Mouse (Mus musculus) thymus, adult 2 months (tissue): ENCODE measurements around the gene Alox12e. TPM values are rescaled to one million over a fixed set of nuclear protein-coding genes. Genes with fewer than 3 reads are reported as not detected.
"Not testable (repeated sequence)": the region's sequence is repeated elsewhere in the genome, so short reads cannot be mapped to it uniquely, and the experiment has no call there.

Experiments
- DNase-seq: peaks from one replicate; pipeline ENCODE4 v3.0.0; 2021
- H3K27ac ChIP-seq: fragments of 200-500 bp; 2 replicates; pipeline ENCODE4 v1.5.1; 2012; ENCODE audit warnings: low read length, control low read depth; ENCODE audit not compliant: control insufficient read depth, insufficient read depth
- H3K27me3 ChIP-seq: fragments of 200-500 bp; 2 replicates; pipeline ENCODE4 v1.6.1; 2012; ENCODE audit warnings: mild to moderate bottlenecking, low read length, moderate library complexity, mixed read lengths; ENCODE audit not compliant: control insufficient read depth, insufficient read depth
- H3K36me3 ChIP-seq: fragments of 200-500 bp; 2 replicates; pipeline ENCODE4 v1.6.1; 2012; ENCODE audit warnings: mild to moderate bottlenecking, low read length, moderate library complexity; ENCODE audit not compliant: control insufficient read depth, insufficient read depth
- H3K4me1 ChIP-seq: fragments of 200-500 bp; replicated peaks from 2 replicates; pipeline ENCODE4 v1.6.1; 2012; ENCODE audit warnings: low read length; ENCODE audit not compliant: control insufficient read depth, insufficient read depth
- H3K4me3 ChIP-seq: fragments of 200-500 bp; 2 replicates; pipeline ENCODE4 v1.5.1; 2012; ENCODE audit warnings: mild to moderate bottlenecking, low read length, control low read depth, moderate library complexity; ENCODE audit not compliant: control insufficient read depth, insufficient read depth
- CTCF ChIP-seq: fragments of 200-500 bp; IDR thresholded peaks from 2 replicates; pipeline ENCODE4 v1.5.1; 2012; ENCODE audit warnings: mild to moderate bottlenecking, control low read depth, low read length, moderate library complexity, borderline replicate concordance; ENCODE audit not compliant: control insufficient read depth, poor library complexity, insufficient read depth; ENCODE audit errors: extremely low read depth
- POLR2A ChIP-seq: fragments of 200-500 bp; IDR thresholded peaks from 2 replicates; pipeline ENCODE4 v1.6.1; 2012; ENCODE audit warnings: mild to moderate bottlenecking, low read length, control low read depth, moderate library complexity; ENCODE audit not compliant: control insufficient read depth, poor library complexity, insufficient read depth; ENCODE audit errors: extremely low read depth
- WGBS: fragments of 180-500 bp; shearing (Covaris S2); methylation state at CpG from one replicate; pipeline ENCODE4 v1.1.7; 2018; 5-methylcytosine and 5-hydroxymethylcytosine counted together
- polyA plus RNA-seq: library from polyadenylated mRNA; depleted of rRNA; stranded (reverse); fragments of >200 nt; gene quantifications from 2 replicates; pipeline ENCODE4 v1.2.3, GENCODE M21; 2012; rRNA removed

The Alox12e gene
- polyA plus RNA-seq, result 38.5 and 44.2 TPM in 2 replicates

DNA sequence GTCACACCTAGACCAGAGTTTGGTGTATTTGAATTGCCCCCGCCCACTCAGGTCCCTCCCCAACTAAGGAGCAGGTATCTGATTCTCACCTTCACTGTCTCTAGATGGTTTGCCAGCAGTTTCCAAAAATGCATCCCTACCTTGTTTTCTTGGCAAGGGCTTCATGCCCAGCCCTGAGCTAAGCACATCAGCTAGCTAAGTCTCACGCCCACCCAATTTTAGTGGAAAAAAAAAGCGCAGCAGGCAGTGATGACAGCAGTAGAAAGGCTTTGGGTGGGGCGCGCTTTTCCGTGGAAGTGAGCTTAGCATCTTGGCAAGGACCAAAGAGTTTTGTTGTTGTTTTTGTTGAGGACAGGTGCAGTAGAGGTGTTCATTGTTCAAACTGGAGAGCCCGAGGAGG is at the start of gene Alox12e:
TSS of gene Alox12e (minus strand) at position 101 of the 400 bp plus-strand sequence.
- TF ChIP-seq POLR2A (no peak), CTCF (no peak)
- H3K36me3 ChIP-seq, result no peaks in the 10 kb centered on the region

DNA sequence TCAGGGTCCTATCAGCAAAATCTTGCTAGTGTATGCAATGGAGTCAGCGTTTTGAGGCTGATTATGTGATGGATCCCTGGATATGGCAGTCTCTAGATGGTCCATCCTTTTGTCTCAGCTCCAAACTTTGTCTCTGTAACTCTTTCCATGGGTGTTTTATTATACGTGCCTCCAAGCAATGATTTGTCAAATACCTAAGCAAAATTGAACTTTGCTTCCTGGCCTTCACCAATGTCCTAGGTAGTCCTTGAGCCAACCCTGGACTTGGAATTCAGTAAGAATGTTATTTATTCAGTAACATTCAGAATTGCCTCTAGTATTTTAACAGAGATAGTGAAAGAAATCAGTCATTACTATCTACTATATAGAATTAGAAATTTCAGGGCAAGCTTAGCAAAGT is 46.2 kb upstream of the Alox12e start:
- not testable (repeated sequence) for H3K27ac ChIP-seq, H3K27me3 ChIP-seq, H3K4me1 ChIP-seq, DNase-seq, H3K36me3 ChIP-seq, H3K4me3 ChIP-seq
- 90% methylated on average over 2 of the region's 2 CpGs for whole genome bisulfite sequencing

More for the DNA sequence above, at the start of gene Alox12e:
- no peak within 1 kb of the TSS for H3K27ac ChIP-seq
- WGBS, result 52% methylated on average over 7 of the region's 7 CpGs
- H3K4me3 ChIP-seq, result 0 out of 2 replicates have a peak within 1 kb of the TSS, but pooled peaks have one; percentile 7
- no peaks in the 10 kb centered on the region for H3K4me1 ChIP-seq
- no peaks in the 10 kb centered on the region; the same call in 1 of the 2 replicates for H3K27me3 ChIP-seq
- no peak for DNase-seq

DNA sequence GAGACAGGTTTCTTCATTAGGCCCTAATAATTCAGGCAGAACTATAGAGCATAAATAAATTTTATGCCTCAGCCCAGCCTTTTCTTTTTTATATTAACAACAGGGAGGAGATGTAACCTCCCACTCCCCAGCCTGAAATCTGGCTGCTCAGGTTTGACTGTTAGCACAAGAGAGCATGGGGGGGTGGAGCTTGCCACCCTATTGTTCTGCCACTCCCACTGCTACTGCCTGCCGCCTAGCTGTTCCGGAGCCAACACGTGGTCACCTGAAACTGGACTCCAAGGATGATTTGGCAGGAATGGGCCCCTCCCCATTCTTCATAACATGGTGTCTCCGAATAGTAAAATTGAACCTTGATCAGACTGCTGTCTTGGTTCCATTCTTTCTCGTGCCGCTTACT is 45.3 kb upstream of the Alox12e start:
- not testable (repeated sequence) for H3K27me3 ChIP-seq, H3K36me3 ChIP-seq, DNase-seq, H3K27ac ChIP-seq, H3K4me3 ChIP-seq, H3K4me1 ChIP-seq
- WGBS, result 92% methylated on average over 6 of the region's 6 CpGs

DNA sequence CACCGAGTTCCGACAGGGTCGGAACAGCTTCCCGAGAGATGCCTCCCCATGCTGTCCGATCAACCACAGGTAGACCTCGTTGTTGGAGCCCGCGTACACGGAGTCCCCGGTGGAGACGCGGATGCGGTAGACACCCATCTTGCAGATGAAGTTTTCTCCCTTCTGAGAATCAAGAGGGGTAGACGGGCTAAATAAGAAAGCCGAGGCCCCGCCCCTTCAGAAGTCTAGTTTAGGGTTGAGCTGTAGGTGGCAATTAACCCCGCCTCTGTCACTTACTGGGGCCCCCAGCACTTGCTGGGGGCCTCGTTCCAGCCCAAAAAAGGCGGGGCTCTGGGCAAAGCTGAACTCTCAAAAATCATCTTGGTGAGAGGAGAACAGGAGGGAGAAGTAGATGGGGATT is 29.4 kb upstream of the Alox12e start, which contains the start of gene Alox15:
TSS of gene Alox15 (minus strand) at position 164 of the 400 bp plus-strand sequence.
- TF ChIP-seq POLR2A, result no peak
- TF ChIP-seq CTCF, result no peak
- WGBS, result 1% methylated on average over 19 of the region's 19 CpGs
- no peak within 1 kb of the TSS for H3K4me3 ChIP-seq

DNA sequence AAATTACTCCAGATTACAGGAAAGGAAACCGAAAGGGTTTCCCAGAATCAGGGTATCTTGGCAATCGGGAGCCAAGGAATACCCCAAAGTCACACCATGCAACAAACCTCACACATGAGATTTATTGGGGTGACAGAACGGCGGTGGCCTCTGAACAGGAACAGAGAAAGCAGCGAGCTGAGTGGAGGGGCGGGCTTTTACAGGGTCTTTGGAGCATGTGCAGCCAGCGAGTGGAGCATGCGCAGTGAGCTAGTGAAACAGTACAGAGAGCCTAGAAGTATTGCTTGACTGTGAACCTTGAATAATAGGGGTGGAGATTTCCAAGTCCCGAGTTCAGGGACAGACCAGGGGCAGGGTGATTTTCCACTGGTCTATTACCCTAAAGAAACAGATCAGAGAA is 26.2 kb upstream of the Alox12e start:
- Histone ChIP-seq H3K27ac (no peak overlapping the region), H3K27me3 (no peaks in the 10 kb centered on the region; the same call in 1 of the 2 replicates), H3K36me3 (no peaks in the 10 kb centered on the region), H3K4me3 (no peak overlapping the region), H3K4me1 (no peaks in the 10 kb centered on the region)
- no peak for DNase-seq
- WGBS, result 78% methylated on average over 9 of the region's 9 CpGs
- no peak for TF ChIP-seq POLR2A
- no peak for TF ChIP-seq CTCF

More for the DNA sequence above, 29.4 kb upstream of the Alox12e start, which contains the start of gene Alox15:
- Histone ChIP-seq H3K36me3 (no peaks in the 10 kb centered on the region), H3K27me3 (no peaks in the 10 kb centered on the region; the same call in 1 of the 2 replicates), H3K4me1 (no peaks in the 10 kb centered on the region), H3K27ac (no peak within 1 kb of the TSS)
- DNase-seq, result peak; percentile 34

DNA sequence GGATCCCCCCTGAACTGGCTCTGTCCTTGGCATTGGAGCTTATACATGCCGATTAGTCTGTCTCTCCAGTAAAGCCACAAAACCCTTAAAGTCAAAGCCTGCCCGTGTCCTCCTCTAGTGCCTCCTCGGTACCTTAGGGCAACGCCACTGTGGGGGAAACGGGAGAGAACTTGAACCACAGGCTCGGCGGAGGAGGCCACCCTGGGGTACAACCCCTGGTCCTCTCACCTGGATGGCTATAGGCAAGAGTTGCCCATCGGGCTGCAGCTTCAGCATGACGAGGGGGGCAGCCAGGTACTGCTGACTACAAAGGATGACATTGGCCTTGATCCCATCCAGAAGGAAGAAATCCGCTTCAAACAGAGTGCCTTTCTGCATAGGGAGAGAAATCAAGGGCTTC is 25.4 kb upstream of the Alox12e start:
- Histone ChIP-seq H3K4me1 (no peaks in the 10 kb centered on the region), H3K27ac (no peak overlapping the region), H3K36me3 (no peaks in the 10 kb centered on the region), H3K27me3 (no peaks in the 10 kb centered on the region; the same call in 1 of the 2 replicates), H3K4me3 (no peak overlapping the region)
- no peak for DNase-seq
- no peak for TF ChIP-seq CTCF
- no peak for TF ChIP-seq POLR2A
- 78% methylated on average over 10 of the region's 10 CpGs for WGBS

DNA sequence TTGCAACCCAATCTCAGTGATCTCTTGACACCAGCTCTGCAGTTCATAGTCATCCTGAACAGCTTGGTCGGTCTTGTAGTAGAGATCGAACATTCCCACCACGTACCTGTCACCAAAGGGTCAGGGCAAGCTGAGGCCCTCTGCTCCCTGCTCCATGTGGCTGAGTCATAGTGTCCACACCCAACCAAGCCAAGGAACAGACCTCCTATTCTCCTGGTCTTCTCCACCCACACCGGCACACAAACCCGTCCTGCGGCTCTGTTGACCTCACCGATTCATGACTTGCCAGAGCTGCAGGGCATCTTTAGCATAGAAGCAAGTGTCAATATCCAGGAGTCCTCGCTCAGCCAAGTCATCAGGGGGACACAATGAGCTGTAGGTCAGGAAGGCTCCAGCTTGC is 23.1 kb upstream of the Alox12e start:
- H3K4me3 ChIP-seq, result no peak overlapping the region
- WGBS, result 94% methylated on average over 8 of the region's 8 CpGs
- DNase-seq, result no peak
- no peaks in the 10 kb centered on the region; the same call in 1 of the 2 replicates for H3K27me3 ChIP-seq
- TF ChIP-seq CTCF (no peak), POLR2A (no peak)
- no peaks in the 10 kb centered on the region for H3K4me1 ChIP-seq
- no peak overlapping the region for H3K27ac ChIP-seq
- H3K36me3 ChIP-seq, result no peaks in the 10 kb centered on the region
